Mouse (Mus musculus): ENCODE data around the gene Vtcn1. TPM values are rescaled to one million over a fixed set of nuclear protein-coding genes. Genes with fewer than 3 reads are reported as not detected.
A peak's percentile ranks its signal among the peaks of the same experiment; 100 is the strongest.

The Vtcn1 gene
- polyA plus RNA-seq, 1 experiment from 2014 or later, result not detected

DNA sequence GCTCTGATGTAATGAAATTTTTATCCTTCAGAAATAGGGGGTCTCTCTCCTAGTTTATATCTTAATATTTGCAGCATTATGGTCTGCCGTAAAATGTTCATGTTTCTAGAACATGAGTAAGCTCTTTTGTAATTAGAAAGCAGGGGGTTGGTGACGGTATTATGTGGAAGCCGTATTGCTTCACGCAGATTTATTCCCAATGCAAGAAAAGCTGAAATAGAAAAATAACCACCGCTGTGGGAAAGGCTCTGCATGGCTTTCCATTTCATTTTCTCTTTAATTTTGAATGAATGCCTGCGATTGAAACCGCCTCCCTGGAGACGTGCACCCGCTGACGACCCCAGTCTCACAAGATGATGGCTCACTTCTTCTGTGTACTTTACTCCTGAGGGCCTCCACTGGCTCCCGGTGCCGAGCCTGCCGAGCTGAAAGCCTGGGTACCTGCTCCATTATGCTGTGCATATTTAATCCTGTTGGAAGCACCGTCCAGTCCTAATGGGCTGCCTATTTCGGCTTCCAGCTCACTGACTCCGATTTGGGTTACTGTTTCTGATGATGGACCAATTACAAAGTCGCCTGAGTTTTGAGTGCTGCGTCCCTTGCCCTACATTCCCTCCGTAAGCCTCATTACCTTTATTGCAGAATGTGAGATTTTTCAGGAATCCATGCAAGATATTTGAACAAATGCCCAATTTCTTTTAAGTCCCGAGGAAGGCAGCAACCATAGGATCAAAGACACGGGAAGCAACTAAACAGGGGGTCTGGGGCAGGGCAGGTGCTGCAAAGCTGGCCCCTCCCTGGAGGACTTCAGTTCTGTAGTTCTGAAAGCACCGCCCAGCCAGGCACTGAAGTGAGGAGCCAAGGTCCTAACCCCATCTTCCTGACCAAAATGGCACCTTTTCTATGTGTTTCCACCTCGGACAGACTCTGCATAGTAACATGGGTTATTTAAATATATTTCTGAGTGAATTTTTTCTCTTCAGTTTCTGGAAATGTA is 36.3 kb downstream of the Vtcn1 start:
- no peak overlapping the region for H3K4me2 ChIP-seq
- H3K9me3 ChIP-seq, result no peaks in the 10 kb centered on the region
- peaks cover 5% of the 10 kb centered on the region for H3K4me1 ChIP-seq
- H3K9ac ChIP-seq, result no peak overlapping the region
- no peak overlapping the region for H3K4me3 ChIP-seq (replicated peaks)
- H3K27me3 ChIP-seq, result no peaks in the 10 kb centered on the region
- WGBS, result 67% methylated on average over 23 of the region's 23 CpGs
- no peaks in the 10 kb centered on the region for H3K36me3 ChIP-seq (replicated peaks)
- ATAC-seq (ENCODE audit: low FRiP score), result peak; percentile 58; the same call in 1 of the 2 replicates
- no peak overlapping the region for H3K27ac ChIP-seq

- Histone ChIP-seq H3K27me3 (no peaks in the 10 kb centered on the region), H3K4me3 (replicated peaks) (no peak overlapping the region), H3K36me3 (replicated peaks) (no peaks in the 10 kb centered on the region), H3K27ac (no peak overlapping the region), H3K4me1 (peaks cover 3% of the 10 kb centered on the region), H3K9ac (no peak overlapping the region), H3K9me3 (no peaks in the 10 kb centered on the region), H3K4me2 (no peak overlapping the region)
- WGBS, result 24% methylated on average over 5 of the region's 5 CpGs
- ATAC-seq (ENCODE audit: low FRiP score), result no peak
Measured at GRCm38 (mm10) chr3:100866946-100867345, 41.7 kb downstream of the Vtcn1 start.

DNA sequence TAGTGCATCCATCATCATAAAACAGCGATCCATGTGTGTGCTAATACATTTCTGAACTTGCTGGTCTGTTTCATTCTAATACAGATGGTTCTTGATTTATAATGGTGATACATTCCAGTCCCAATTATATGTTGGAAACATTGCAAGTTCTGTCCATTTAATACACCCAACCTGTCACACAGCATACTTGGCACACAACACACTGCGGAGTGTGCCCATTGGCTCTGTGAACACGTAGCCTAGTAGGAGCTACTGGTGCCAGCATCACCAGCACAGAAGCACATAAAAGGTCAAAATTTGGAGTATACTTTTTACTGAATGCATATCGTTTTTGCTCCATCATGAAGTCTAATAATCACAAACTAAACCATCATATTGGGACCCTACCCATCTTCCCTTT is 51.8 kb downstream of the Vtcn1 start:
- Histone ChIP-seq H3K9me3 (no peaks in the 10 kb centered on the region), H3K4me2 (no peak overlapping the region), H3K4me1 (no peaks in the 10 kb centered on the region), H3K4me3 (replicated peaks) (no peak overlapping the region), H3K9ac (no peak overlapping the region), H3K27me3 (no peaks in the 10 kb centered on the region), H3K36me3 (replicated peaks) (no peaks in the 10 kb centered on the region), H3K27ac (no peak overlapping the region)
- ATAC-seq (ENCODE audit: low FRiP score), result no peak
- 91% methylated on average over 4 of the region's 4 CpGs for whole genome bisulfite sequencing

GRCm38 (mm10) chr3:100881403-100881802 is 56.1 kb downstream of the Vtcn1 start:
- WGBS, result 85% methylated on average over 6 of the region's 6 CpGs
- no peak for ATAC-seq (ENCODE audit: low FRiP score)
- H3K4me1 ChIP-seq, result no peaks in the 10 kb centered on the region

GRCm38 (mm10) chr3:100881843-100882634 is 56.8 kb downstream of the Vtcn1 start:
- H3K27me3 ChIP-seq, result no peaks in the 10 kb centered on the region
- H3K27ac ChIP-seq, result no peak overlapping the region
- 89% methylated on average over 9 of the region's 9 CpGs for WGBS
- no peak for ATAC-seq (ENCODE audit: low FRiP score)
- H3K9ac ChIP-seq, result no peak overlapping the region
- no peaks in the 10 kb centered on the region for H3K4me1 ChIP-seq
- no peak overlapping the region for H3K4me2 ChIP-seq
- no peak overlapping the region for H3K4me3 ChIP-seq (replicated peaks)
- H3K36me3 ChIP-seq (replicated peaks), result no peaks in the 10 kb centered on the region
- H3K9me3 ChIP-seq, result 0 out of 2 replicates have a peak, but pooled peaks cover 3% of the 10 kb centered on the region

More at GRCm38 (mm10) chr3:100881403-100881802, 56.1 kb downstream of the Vtcn1 start:
- no peak overlapping the region for H3K4me2 ChIP-seq
- no peak overlapping the region for H3K27ac ChIP-seq
- H3K4me3 ChIP-seq (replicated peaks), result no peak overlapping the region
- H3K9ac ChIP-seq, result no peak overlapping the region
- H3K9me3 ChIP-seq, result no peaks in the 10 kb centered on the region
- H3K36me3 ChIP-seq (replicated peaks), result no peaks in the 10 kb centered on the region
- H3K27me3 ChIP-seq, result no peaks in the 10 kb centered on the region

DNA sequence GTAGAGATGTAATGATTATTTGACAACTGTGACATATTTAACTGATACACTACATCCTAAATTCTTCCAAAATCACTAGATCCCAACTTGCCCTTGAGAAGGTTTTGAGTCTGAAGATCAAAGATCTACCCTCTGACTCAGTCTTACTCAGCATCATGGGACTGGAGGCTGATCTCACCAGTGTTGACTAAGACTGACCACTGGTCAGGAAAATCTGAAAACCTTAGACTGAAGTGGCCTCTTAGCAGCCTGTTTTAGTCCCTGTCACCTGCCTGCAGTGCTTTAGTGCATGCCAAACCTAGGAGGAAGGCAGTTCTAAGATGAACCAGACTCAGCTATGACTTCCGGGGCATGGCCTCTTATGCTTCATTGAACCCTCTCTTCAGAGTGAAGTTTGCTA is 64.0 kb downstream of the Vtcn1 start:
- no peaks in the 10 kb centered on the region for H3K4me1 ChIP-seq
- H3K9ac ChIP-seq, result no peak overlapping the region
- H3K4me3 ChIP-seq (replicated peaks), result no peak overlapping the region
- H3K27ac ChIP-seq, result no peak overlapping the region
- H3K4me2 ChIP-seq, result no peak overlapping the region
- H3K9me3 ChIP-seq, result 0 out of 2 replicates have a peak, but pooled peaks cover 4% of the 10 kb centered on the region
- H3K27me3 ChIP-seq, result no peaks in the 10 kb centered on the region
- 96% methylated on average over 1 of the region's 1 CpGs for WGBS
- no peaks in the 10 kb centered on the region for H3K36me3 ChIP-seq (replicated peaks)
- ATAC-seq (ENCODE audit: low FRiP score), result no peak

GRCm38 (mm10) chr3:100890406-100890805 is 65.1 kb downstream of the Vtcn1 start:
- no peaks in the 10 kb centered on the region for H3K4me1 ChIP-seq
- ATAC-seq (ENCODE audit: low FRiP score), result no peak
- H3K4me2 ChIP-seq, result no peak overlapping the region
- no peak overlapping the region for H3K9ac ChIP-seq
- no peak overlapping the region for H3K27ac ChIP-seq
- H3K36me3 ChIP-seq (replicated peaks), result no peaks in the 10 kb centered on the region
- 0 out of 2 replicates have a peak, but pooled peaks cover 4% of the 10 kb centered on the region for H3K9me3 ChIP-seq
- no peak overlapping the region for H3K4me3 ChIP-seq (replicated peaks)
- H3K27me3 ChIP-seq, result no peaks in the 10 kb centered on the region
- 93% methylated on average over 3 of the region's 3 CpGs for WGBS

DNA sequence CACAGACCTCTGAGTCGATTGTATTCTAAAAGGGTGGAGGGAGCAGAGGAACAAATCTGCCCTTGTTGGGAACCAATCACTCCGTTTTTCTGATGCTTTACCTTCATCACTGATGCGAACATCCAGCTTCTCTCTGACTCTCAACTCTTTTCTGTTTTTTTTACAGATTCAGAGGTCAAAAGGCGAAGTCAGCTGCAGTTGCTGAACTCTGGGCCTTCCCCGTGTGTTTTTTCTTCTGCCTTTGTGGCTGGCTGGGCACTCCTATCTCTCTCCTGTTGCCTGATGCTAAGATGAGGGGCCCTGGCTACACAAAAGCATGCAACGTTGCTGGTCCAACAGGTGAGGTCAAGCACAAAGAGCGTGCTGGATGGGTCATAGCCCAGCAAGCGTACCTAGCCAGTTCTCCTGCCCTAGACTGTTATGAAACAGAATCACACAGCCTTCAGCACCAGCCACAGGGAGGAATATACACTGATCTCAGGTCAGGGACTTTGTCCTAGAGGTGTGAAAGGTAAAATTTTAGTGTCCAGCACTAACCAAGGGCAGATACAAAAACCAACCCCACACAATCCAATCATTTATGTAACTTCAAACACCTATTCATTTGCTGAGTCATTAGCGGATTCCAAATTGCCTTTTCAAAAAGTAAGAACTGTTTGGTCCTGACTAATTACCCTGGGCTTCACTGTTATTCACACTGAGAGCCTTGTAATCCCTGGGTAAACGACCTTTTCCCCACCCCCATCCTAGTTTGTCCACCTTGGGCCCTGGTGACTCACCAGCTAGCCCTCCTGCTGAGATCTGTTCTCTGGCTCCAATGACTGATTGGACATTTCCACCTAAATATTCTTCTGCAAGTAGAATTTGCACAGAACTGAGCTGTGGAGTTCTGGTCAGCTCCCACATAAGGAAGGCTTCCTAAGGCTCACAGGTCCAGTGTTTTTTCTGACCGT is 67.4 kb downstream of the Vtcn1 start:
- H3K4me3 ChIP-seq (replicated peaks), result no peak overlapping the region
- no peak overlapping the region for H3K4me2 ChIP-seq
- no peaks in the 10 kb centered on the region for H3K9me3 ChIP-seq
- no peak overlapping the region for H3K27ac ChIP-seq
- H3K36me3 ChIP-seq (replicated peaks), result no peaks in the 10 kb centered on the region
- H3K9ac ChIP-seq, result no peak overlapping the region
- H3K27me3 ChIP-seq, result no peaks in the 10 kb centered on the region
- ATAC-seq (ENCODE audit: low FRiP score), result no peak
- 59% methylated on average over 11 of the region's 11 CpGs for WGBS
- no peaks in the 10 kb centered on the region for H3K4me1 ChIP-seq

- 63% methylated on average over 6 of the region's 6 CpGs for WGBS
- Histone ChIP-seq H3K27ac (no peak overlapping the region), H3K4me2 (no peak overlapping the region), H3K27me3 (no peaks in the 10 kb centered on the region), H3K9ac (no peak overlapping the region), H3K9me3 (no peaks in the 10 kb centered on the region), H3K4me1 (no peaks in the 10 kb centered on the region), H3K4me3 (replicated peaks) (no peak overlapping the region), H3K36me3 (replicated peaks) (no peaks in the 10 kb centered on the region)
- ATAC-seq (ENCODE audit: low FRiP score), result no peak
Measured at GRCm38 (mm10) chr3:100895500-100895899, 70.2 kb downstream of the Vtcn1 start.

DNA sequence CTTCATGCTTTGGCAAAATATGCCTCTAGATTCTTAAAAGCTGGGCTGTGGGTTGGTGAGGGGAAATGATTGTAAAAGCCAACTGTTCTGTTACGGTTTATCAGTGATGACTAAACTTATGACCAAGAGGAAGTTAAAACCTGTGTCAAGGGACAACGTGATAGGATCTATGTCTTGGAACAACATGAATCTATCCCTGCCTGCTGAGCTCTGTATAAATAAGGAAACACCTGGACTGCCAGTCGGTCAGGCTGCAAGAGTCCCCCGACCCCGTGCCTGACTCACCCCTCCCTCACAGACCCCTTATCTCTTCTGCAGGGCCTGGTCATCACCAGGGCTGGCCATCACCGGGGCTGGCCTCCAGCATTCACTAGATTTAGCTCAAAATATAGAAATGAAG is 80.9 kb downstream of the Vtcn1 start:
- ATAC-seq (ENCODE audit: low FRiP score), result no peak
- no peak overlapping the region for H3K27ac ChIP-seq
- H3K9me3 ChIP-seq, result no peaks in the 10 kb centered on the region

DNA sequence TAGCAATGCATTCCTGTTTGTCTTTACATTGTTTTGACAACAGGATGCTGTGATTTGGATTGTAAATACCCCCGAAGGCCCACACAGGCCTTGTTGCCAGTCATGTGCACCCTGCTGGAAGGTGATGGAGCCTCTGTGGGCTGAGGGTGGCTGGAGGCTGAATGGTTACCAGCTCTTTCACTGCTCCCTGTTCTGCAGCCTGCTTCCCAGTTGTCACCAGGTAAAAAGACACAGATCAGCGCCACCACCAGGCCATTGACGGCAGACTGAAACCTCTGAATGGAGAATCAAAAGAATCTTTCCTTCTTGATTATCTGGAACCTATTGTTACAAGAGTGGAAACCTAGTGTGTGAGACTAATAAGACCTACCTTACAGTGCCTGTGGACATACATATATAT is 81.7 kb downstream of the Vtcn1 start:
- Histone ChIP-seq H3K4me2 (no peak overlapping the region), H3K4me1 (no peaks in the 10 kb centered on the region), H3K27me3 (no peaks in the 10 kb centered on the region), H3K9me3 (no peaks in the 10 kb centered on the region), H3K9ac (no peak overlapping the region), H3K27ac (no peak overlapping the region), H3K4me3 (replicated peaks) (no peak overlapping the region), H3K36me3 (replicated peaks) (no peaks in the 10 kb centered on the region)
- WGBS, result 43% methylated on average over 3 of the region's 3 CpGs
- no peak for ATAC-seq (ENCODE audit: low FRiP score)

More for the DNA sequence above, 80.9 kb downstream of the Vtcn1 start:
- Histone ChIP-seq H3K4me2 (no peak overlapping the region), H3K36me3 (replicated peaks) (no peaks in the 10 kb centered on the region), H3K4me3 (replicated peaks) (no peak overlapping the region), H3K4me1 (no peaks in the 10 kb centered on the region), H3K9ac (no peak overlapping the region), H3K27me3 (no peaks in the 10 kb centered on the region)
- 83% methylated on average over 6 of the region's 6 CpGs for WGBS

Data from forebrain, embryonic 12.5 days (tissue).